Mouse (Mus musculus): ENCODE measurements around the gene L2hgdh. TPM values are rescaled to one million over a fixed set of nuclear protein-coding genes. Genes with fewer than 3 reads are reported as not detected.

The L2hgdh gene
- total and polyA plus RNA-seq, 3 experiments = 2.2 to 21.2 (median 10.1) TPM

DNA sequence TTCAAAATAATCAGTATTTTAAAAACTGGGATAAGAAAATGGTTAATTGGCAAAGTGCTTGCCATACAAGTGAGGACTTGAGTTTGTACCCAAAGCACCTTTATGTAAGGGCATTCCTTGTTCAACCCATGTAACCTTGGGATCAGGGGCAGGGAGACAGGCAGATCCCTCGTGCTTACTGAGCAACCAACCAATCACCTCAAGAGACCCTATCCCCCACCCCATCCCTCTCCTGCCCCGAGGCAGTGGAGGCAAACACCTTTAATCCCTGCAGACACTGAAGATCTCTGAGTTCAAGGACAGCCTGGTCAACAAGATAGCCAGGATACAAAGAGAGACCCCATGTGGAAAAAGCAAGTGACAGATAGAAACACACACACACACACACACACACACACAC, 1.3 kb downstream of the L2hgdh start:
- H3K27me3 ChIP-seq (ENCODE audit: insufficient read depth, low read length) = no peaks in the 10 kb centered on the region

DNA sequence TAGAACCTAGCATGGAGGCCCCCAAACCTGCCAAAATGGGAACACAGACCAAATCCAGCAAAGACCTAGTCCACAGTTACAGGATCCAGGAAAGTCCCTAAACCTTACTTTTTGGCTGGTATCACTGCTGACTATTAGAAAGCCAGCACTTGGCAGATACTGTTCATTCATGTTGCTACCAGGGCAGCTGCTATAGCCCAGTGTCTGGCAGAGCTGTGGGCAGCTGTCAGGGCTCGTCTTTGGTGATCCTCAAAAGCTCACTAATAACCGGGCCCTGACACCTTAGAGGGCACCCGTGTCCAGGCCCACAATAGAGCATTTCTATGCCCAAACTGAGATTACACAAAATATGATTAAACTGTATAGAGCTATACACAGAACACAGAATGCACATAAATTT, 1.8 kb downstream of the L2hgdh start:
- H3K4me1 ChIP-seq (ENCODE audit: insufficient read depth, low read depth, low read length) = peaks cover 27% of the 10 kb centered on the region
- no peaks in the 10 kb centered on the region for H3K27me3 ChIP-seq (ENCODE audit: insufficient read depth, low read length)
- DNase-seq (ENCODE audit: low spot score) (no peak), ATAC-seq (ENCODE audit: extremely low read depth, insufficient number of reproducible peaks, low FRiP score, poor library complexity, severe bottlenecking) (no peak)
- no peak for TF ChIP-seq TAL1 (conservative IDR thresholded peaks at IDR 0.05; ENCODE audit: low read depth, low read length)
- no peak for TF ChIP-seq POLR2AphosphoS5 (IDR thresholded peaks at IDR 0.05; ENCODE audit: insufficient replicate concordance, low read depth, low read length)
- TF ChIP-seq GATA2 (IDR thresholded peaks at IDR 0.05; ENCODE audit: borderline replicate concordance, low read depth, low read length) = no peak
- TF ChIP-seq CTCF (IDR thresholded peaks at IDR 0.05; ENCODE audit: low read depth, low read length) = no peak
- TF ChIP-seq GATA1 (IDR thresholded peaks at IDR 0.05; ENCODE audit: borderline replicate concordance, low read length) = no peak
- H3K36me3 ChIP-seq (replicated peaks) = peaks cover 38% of the 10 kb centered on the region
- H3K4me3 ChIP-seq (ENCODE audit: low read depth, low read length) = no peak overlapping the region
- H3K9me3 ChIP-seq (replicated peaks) = peaks cover 17% of the 10 kb centered on the region

More for the DNA sequence above, 1.3 kb downstream of the L2hgdh start:
- Histone ChIP-seq H3K4me1 (ENCODE audit: insufficient read depth, low read depth, low read length) (peaks cover 27% of the 10 kb centered on the region), H3K9me3 (replicated peaks) (peaks cover 14% of the 10 kb centered on the region), H3K36me3 (replicated peaks) (peaks cover 37% of the 10 kb centered on the region), H3K4me3 (ENCODE audit: low read depth, low read length) (peak overlapping the region; percentile 81; the same call in 1 of the 2 replicates)
- TF ChIP-seq GATA2 (IDR thresholded peaks at IDR 0.05; ENCODE audit: borderline replicate concordance, low read depth, low read length) = no peak
- TF ChIP-seq GATA1 (IDR thresholded peaks at IDR 0.05; ENCODE audit: borderline replicate concordance, low read length) = no peak
- no peak for TF ChIP-seq POLR2AphosphoS5 (IDR thresholded peaks at IDR 0.05; ENCODE audit: insufficient replicate concordance, low read depth, low read length)
- no peak for TF ChIP-seq CTCF (IDR thresholded peaks at IDR 0.05; ENCODE audit: low read depth, low read length)
- no peak for TF ChIP-seq TAL1 (conservative IDR thresholded peaks at IDR 0.05; ENCODE audit: low read depth, low read length)
- ATAC-seq (ENCODE audit: extremely low read depth, insufficient number of reproducible peaks, low FRiP score, poor library complexity, severe bottlenecking) = no peak
- DNase-seq (ENCODE audit: low spot score) = no peak

DNA sequence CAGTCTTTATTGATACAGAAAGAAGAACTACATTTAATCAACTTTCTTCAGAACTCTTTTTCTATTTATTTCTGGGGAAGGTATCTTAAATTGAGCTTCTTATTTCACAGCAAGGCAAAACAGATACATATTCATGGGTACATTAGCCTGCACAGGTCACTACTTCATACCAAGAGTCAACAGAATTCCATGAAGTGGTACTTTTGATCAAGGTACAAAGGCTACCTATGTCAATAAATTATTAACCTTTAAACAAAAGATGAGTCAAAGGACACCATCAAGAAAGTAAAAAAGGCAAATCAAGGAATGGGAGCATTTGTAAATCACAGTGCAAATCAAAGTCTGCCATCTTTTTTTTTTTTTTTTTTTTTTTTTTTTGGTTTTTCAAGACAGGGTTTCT, 11.0 kb downstream of the L2hgdh start:
- ATAC-seq (ENCODE audit: extremely low read depth, insufficient number of reproducible peaks, low FRiP score, poor library complexity, severe bottlenecking) = no peak
- no peak for TF ChIP-seq TAL1 (conservative IDR thresholded peaks at IDR 0.05; ENCODE audit: low read depth, low read length)
- no peak for TF ChIP-seq CTCF (IDR thresholded peaks at IDR 0.05; ENCODE audit: low read depth, low read length)
- no peak for TF ChIP-seq POLR2AphosphoS5 (IDR thresholded peaks at IDR 0.05; ENCODE audit: insufficient replicate concordance, low read depth, low read length)
- TF ChIP-seq GATA2 (IDR thresholded peaks at IDR 0.05; ENCODE audit: borderline replicate concordance, low read depth, low read length) = no peak
- TF ChIP-seq GATA1 (IDR thresholded peaks at IDR 0.05; ENCODE audit: borderline replicate concordance, low read length) = no peak
- no peaks in the 10 kb centered on the region for H3K27me3 ChIP-seq (ENCODE audit: insufficient read depth, low read length)
- peaks cover 4% of the 10 kb centered on the region for H3K9me3 ChIP-seq (replicated peaks)
- H3K4me1 ChIP-seq (ENCODE audit: insufficient read depth, low read depth, low read length) = no peaks in the 10 kb centered on the region
- H3K4me3 ChIP-seq (ENCODE audit: low read depth, low read length) = no peak overlapping the region
- no peak for DNase-seq (ENCODE audit: low spot score)
- peaks cover 34% of the 10 kb centered on the region for H3K36me3 ChIP-seq (replicated peaks)

DNA sequence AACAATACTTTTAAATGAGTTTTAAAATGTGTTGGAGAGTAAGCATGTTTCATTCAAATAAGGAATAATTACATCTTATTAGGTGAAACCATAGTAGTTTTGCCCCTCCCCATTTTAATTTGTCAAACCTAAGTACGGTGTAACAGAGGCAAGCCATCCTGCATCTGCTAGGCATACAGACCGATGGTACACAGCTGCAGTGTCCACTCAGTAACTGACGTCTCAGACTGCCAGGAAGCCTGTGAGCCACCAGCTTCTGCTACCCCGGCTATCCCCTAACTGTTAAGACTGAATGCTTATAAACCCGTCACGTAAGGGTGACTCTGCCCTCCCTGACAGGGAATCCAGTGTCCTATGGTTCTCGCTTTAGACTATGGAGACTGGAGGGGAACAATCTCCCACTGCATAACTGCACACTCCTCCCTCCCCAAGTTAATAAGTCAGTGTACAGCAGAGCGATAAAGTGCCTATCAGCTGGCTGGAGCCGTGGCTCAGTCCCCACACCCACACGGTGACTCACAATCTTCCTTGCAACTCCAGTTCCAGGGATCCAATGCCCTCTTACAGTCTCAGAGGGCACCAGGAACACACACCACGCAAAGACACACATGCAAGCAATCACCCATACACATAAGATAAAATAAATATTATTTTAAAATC, 19.7 kb downstream of the L2hgdh start:
- no peak for DNase-seq (ENCODE audit: low spot score)
- no peak for ATAC-seq (ENCODE audit: extremely low read depth, insufficient number of reproducible peaks, low FRiP score, poor library complexity, severe bottlenecking)
- TF ChIP-seq CTCF (IDR thresholded peaks at IDR 0.05; ENCODE audit: low read depth, low read length) (no peak), POLR2AphosphoS5 (IDR thresholded peaks at IDR 0.05; ENCODE audit: insufficient replicate concordance, low read depth, low read length) (no peak), GATA1 (IDR thresholded peaks at IDR 0.05; ENCODE audit: borderline replicate concordance, low read length) (no peak)
- Histone ChIP-seq H3K9me3 (replicated peaks) (no peaks in the 10 kb centered on the region), H3K36me3 (replicated peaks) (peaks cover 63% of the 10 kb centered on the region), H3K27me3 (ENCODE audit: insufficient read depth, low read length) (no peaks in the 10 kb centered on the region), H3K4me3 (ENCODE audit: low read depth, low read length) (no peak overlapping the region), H3K4me1 (ENCODE audit: insufficient read depth, low read depth, low read length) (no peaks in the 10 kb centered on the region)

DNA sequence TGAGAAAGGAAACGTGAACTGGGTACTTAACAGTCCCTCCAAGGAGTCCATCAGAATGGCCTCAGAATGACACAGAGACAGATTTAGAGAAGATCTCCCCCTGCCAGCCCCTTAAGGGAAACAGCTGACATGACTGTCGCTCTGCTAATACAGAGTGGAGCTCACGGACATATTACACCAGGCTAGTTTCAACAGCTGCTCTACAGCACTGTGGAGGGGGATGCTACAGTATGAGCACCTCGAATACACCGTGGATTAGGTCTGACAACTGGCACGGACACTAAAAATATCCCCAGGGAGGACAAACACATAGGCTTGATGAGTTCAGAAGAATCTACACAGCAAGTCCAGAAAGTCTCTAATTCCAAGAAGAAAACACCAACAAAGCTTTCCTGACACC, 26.3 kb downstream of the L2hgdh start:
- no peaks in the 10 kb centered on the region for H3K27me3 ChIP-seq (ENCODE audit: insufficient read depth, low read length)
- no peak overlapping the region for H3K4me3 ChIP-seq (ENCODE audit: low read depth, low read length)
- H3K4me1 ChIP-seq (ENCODE audit: insufficient read depth, low read depth, low read length) = no peaks in the 10 kb centered on the region
- no peaks in the 10 kb centered on the region for H3K9me3 ChIP-seq (replicated peaks)
- DNase-seq (ENCODE audit: low spot score) (no peak), ATAC-seq (ENCODE audit: extremely low read depth, insufficient number of reproducible peaks, low FRiP score, poor library complexity, severe bottlenecking) (no peak)
- H3K36me3 ChIP-seq (replicated peaks) = peaks cover 62% of the 10 kb centered on the region
- TF ChIP-seq CTCF (IDR thresholded peaks at IDR 0.05; ENCODE audit: low read depth, low read length) (no peak), POLR2AphosphoS5 (IDR thresholded peaks at IDR 0.05; ENCODE audit: insufficient replicate concordance, low read depth, low read length) (no peak), TAL1 (conservative IDR thresholded peaks at IDR 0.05; ENCODE audit: low read depth, low read length) (no peak), GATA2 (IDR thresholded peaks at IDR 0.05; ENCODE audit: borderline replicate concordance, low read depth, low read length) (no peak), GATA1 (IDR thresholded peaks at IDR 0.05; ENCODE audit: borderline replicate concordance, low read length) (no peak)

DNA sequence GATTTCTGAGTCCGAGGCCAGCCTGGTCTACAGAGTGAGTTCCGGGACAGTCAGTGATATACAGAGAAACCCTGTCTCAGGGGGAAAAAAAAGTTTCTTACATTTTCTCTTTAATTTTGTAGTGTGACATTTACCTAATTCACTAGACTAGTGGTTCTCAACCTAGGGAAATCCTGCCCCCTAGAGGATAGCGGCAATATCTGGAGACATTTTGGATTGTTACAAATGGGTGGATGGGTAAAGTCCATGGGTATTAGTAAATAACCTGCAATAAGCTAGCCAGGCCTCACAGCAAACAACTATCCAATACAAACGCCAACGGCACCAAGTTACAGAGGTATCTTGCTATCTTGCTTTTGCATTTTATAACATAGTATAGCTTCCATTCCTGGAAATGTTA, 27.9 kb downstream of the L2hgdh start:
- peaks cover 57% of the 10 kb centered on the region for H3K36me3 ChIP-seq (replicated peaks)
- peak; percentile 52; the same call in 1 of the 2 replicates for ATAC-seq (ENCODE audit: extremely low read depth, insufficient number of reproducible peaks, low FRiP score, poor library complexity, severe bottlenecking)
- no peaks in the 10 kb centered on the region for H3K9me3 ChIP-seq (replicated peaks)

More for the DNA sequence above, 27.9 kb downstream of the L2hgdh start:
- TF ChIP-seq TAL1 (conservative IDR thresholded peaks at IDR 0.05; ENCODE audit: low read depth, low read length) = no peak
- TF ChIP-seq GATA1 (IDR thresholded peaks at IDR 0.05; ENCODE audit: borderline replicate concordance, low read length) = no peak
- peak; percentile 53 for TF ChIP-seq CTCF (IDR thresholded peaks at IDR 0.05; ENCODE audit: low read depth, low read length)
- Histone ChIP-seq H3K27me3 (ENCODE audit: insufficient read depth, low read length) (no peaks in the 10 kb centered on the region), H3K4me1 (ENCODE audit: insufficient read depth, low read depth, low read length) (no peaks in the 10 kb centered on the region), H3K4me3 (ENCODE audit: low read depth, low read length) (no peak overlapping the region)
- peak; percentile 29 for DNase-seq (ENCODE audit: low spot score)

Data from G1E (cell line).